Mouse (Mus musculus) CD4-positive, CD25-positive, alpha-beta regulatory T cell, adult 2 months (primary cell): Measurements from ENCODE around the gene Strn3.
"Not testable (repeated sequence)": the region's sequence is repeated elsewhere in the genome, so short reads cannot be mapped to it uniquely, and the experiment has no call there.

Experiments
- DNase-seq: peaks from one replicate; pipeline ENCODE4 v3.0.0-alpha.2; 2012; ENCODE audit warnings: low read depth, low spot score

Strn3 gene

DNA sequence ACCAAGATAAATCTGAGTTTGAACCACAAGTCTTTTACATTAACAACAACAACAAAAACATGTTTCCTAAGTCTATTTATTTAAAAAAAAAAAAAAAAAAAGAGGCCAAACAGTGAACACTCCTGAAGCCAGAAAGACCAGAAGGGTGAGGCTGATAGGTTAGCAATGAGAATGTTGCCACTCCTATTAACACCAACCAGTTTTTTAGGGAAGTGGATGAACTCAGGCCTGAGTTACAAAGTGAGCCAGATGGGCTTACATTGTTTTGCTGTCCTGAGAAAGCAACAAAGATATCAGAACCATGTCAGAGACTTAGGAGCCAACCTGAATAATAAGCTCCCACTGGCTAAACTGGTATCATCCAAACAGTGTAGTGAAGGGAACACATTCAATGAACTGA lies 71.1 kb downstream of the Strn3 start:
- DNase-seq, result no peak

DNA sequence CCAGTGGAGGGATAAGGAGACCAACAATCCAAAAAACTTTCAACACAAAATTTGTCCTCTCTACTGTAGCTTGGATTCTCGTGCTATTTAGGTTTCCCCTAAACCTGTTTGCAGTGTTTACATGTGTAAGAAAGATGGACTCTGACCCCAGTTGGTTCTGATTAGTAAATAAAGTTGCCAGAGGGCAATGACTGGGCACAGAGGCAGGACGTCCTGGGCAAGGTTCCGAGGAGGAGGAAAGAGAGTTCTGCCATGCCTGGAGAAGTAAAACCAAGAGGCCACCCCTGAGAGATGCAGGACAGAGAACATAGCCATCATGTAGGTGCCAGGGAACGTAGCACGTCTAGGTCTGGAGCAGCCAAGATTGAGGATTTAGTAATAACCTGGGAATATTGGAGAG lies 79.3 kb downstream of the Strn3 start:
- no peak for DNase-seq

DNA sequence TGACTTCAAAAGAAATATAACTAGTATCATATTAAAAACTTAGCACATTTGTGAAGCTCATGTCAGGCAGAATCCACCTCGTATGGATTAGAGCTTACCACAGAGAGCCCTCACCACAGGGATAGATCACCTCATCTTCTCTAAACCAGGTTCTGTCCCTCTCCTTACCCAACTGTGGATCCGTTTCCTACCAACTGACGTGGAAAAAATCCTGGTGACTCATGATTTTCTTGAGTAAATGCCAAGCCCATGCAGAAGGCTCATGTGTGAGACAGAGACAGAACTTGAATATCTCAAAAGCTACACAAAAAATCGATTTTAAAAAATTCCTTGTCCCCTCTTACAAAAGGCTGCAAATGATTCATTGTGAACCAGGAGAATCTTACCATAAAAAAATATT lies 85.6 kb downstream of the Strn3 start:
- no peak for DNase-seq

DNA sequence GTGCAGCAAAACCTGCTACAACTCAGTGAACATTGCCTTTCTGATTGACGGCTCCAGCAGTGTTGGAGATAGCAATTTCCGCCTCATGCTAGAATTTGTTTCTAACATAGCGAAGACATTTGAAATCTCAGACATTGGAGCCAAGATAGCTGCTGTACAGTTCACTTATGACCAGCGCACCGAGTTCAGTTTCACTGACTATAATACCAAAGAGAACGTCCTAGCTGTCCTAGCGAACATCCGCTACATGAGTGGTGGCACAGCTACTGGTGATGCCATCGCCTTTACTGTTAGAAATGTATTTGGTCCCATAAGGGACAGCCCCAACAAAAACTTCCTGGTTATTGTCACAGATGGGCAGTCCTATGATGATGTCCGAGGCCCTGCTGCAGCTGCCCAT lies 88.4 kb downstream of the Strn3 start:
- no peak for DNase-seq

DNA sequence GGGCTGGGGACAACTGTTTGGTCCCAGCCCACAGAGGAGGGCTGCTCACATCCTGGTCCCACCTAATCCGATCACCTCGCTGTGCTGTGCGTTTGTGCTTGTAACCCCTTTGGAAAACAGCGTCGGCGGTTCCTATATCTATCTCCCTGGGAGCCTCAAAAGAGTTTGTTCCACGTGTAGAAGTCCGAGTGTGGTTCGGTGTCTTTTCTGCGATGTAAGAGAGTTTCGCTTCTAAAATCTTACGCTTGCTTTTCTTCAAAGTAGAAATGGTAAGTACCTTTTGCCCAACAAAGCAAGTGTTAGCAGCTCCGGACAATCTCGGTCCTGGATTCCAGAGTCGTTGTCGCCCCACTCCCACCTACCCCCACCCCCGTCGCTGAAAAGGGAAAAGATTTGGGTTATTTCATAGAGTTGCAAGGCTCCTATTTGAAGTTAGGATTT lies 97.6 kb downstream of the Strn3 start:
- peak; percentile 5 for DNase-seq

DNA sequence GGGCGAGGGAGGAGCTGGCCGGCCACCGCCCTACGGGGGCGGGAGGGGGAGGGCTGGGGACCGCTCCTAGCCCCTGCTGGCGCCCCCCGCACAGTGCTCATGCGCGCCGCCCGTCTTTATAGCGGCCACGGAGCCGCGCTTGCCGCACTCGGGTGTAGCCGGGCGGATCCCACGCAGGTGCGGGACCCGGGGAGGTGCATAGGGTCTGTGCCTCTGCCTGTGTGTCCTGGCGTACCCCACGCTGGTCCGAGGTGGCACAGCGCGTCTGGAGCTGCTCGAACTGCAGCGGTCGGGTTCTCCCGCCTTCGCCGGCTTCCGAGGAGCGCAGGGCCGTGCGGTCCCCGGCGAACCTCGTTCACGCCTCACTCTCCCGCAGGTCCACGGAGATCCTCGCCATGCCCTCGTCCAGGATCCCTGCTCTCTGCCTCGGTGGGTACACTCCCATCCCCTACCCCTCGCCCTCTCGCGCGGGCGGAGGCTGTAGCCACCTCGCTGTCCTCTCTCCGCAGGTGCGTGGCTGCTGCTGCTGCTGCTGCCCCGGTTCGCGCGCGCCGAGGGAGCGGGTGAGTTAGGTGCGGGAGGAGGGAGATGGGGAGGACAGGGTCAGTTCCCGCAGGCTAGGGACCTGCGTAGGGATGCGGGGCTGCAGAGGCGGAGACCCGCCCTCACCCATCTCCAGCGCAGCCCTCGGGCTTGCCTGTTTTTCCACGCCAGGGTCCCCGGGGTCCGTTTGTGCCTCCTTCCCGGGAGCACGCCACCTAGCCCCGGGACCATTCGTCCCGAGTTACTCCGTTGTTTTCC lies 98.3 kb downstream of the Strn3 start, which contains the start of gene Coch:
Gene Coch (plus strand): TSS at position 113 of the 801 bp plus-strand sequence.
- peak; percentile 22 for DNase-seq

DNA sequence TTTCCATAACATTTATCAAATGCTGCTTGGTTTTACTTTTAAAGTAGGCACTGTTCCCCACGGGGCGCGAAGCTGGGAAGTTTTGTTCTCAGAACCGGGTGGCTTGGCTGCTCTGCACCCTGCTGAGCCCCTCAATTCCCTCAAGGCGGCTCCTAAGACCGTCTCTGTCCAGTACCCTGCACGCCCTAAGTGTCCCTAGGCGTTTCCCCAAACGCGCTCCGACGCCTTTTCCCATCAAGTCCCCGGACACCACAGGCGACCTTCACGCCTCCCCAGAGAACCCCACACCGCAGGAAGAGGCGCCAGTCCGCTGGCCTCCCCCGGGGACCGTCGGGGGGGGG lies 98.8 kb downstream of the Strn3 start:
- DNase-seq, result peak; percentile 8

DNA sequence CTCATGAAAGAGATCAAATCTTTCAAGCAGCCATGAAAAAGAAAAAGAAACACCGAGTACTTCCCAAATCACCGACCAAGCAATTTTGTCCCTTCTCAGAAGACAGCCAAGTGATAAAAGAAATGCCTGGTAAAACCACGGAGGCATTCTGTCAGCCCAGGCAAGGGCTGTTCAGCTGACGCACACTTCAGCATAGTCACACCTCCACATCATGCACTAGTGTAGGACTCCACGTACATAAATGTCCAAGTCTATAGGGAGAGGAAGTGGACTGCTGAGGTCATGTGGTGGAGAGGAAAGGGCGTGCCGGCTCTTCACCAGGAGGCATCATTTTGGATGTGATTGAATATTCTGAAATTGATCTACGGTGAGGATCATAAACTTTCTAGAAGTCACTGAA lies 99.8 kb downstream of the Strn3 start:
- DNase-seq, result no peak

DNA sequence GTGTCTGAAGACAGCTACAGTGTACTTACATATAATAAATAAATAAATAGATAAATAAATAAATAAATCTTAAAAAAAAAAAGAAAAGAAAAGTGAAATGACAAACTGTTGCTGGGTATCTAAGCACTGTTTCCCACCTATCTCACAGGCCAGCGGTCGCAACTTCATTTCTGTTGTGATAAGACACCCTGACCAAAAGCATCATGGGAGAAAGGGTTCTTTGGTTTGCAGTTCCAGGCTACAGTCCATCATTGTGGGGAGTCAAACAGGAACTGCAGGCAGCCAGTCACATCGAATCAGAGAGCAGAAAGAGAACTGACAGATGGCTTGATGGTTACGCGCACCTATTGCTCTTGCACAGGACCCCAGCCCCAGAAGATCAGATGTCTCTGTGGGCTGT lies 102.4 kb downstream of the Strn3 start:
- DNase-seq, result no peak

DNA sequence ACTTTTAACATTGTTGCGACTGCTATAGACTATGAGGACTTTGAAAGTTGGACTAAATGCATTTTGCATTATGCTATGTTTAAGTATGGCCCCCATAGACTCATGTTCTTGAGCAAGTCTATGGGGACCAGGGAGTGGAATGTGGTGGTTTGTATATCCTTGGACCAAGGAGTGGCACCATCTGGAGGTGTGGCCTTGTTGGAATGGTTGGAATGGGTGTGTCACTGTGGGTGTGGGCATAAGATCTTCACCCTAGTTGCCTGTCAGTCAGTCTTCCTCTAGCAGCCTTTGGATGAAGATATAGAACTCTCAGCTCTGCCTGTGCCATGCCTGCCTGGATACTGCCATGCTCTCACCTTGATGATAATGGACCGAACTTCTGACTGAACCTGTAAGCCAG lies 113.9 kb downstream of the Strn3 start:
- DNase-seq, result not testable (repeated sequence)

DNA sequence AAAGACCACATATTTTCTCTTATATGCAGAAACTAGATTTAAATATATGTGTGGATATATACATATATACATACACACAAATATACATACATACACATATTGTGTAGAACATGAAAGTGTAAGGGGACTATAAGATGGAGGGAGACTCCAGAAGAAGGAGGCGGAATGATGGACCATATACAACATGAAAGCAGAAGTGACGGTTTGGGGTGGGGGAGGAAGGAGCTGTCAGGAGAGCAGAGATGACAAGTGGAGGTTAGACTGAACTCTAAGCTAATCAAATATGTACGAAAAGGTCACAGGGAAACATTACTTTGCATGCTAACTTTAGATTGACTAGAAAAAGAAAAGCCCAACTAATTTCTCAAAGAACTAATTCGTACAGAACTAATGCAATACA lies 119.0 kb downstream of the Strn3 start:
- no peak for DNase-seq

DNA sequence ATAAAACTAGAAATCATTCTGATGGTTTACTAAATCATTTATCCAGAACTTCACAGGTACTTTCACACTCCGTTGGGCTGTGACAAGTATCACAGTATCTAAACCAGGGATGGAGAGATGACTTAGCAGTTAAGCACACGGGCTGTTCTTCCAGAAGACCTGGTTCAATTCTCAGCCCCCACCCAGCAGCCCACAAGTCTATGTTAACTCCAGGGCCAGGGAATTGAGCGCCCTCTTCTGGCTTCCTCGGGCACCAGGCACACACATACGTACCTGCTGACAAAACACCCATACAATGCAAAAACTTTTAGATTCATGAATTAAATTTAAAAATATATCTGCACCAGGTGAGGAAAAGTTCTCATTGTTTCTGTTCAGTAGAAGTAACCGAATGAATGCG lies 121.8 kb downstream of the Strn3 start:
- no peak for DNase-seq

DNA sequence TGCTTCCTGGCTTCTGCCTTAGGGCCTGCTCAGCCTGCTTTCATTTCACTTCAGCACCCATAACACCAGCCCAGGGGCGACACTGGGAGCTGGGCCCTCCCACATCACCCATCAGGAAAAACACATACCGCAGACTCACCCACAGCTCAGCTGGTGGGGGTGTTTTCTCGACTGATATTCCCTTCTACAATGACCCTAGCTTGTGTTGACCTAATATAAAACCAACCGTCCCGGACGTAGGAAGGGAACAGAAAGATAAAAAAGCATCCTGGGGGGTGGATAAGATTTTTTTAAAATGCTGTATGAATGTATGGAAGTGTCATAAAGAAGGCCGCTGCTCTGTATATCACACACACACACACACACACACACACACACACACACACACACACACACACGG lies 122.2 kb downstream of the Strn3 start:
- no peak for DNase-seq

DNA sequence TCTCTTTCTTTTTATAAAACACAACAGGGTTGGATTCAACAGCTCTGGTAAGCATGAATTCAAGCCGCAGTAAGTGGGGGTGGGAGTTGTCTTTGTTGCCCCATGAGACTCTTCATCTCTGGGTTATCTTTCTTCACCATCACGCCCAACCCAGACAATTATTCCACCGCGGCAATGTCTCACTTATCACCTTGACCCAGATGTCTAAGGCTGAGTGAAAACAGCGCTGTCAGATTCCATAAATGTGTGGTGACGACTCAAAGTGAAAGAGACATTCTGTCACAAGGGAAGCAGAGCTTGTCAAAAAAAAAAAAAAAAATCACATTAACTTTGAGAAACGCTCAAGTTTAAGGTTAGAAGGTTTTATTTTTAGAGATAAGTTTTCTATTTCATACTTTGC lies 124.5 kb downstream of the Strn3 start:
- peak; percentile 10 for DNase-seq

DNA sequence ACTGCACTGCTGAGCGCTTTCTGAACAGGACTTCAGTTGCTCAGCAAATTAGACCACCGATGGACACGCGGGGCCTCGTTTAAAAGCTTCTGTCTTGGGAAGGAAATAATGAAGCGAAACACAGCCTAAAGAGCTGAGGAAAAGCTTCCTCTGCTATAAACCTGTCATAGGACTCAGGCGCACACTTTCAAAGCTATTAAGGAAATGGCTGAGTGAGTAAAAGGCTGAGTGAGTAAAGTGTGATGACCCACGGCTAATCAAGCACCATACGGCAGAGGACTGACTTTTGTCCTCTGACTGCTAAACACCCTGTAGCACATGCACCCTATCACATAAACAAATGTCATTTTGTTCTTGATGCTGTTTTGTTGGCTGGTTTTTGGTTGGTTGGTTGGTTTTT lies 130.3 kb downstream of the Strn3 start:
- no peak for DNase-seq
